Mouse (Mus musculus) gastrocnemius, postnatal 25 days (tissue): ENCODE results near the gene B4galnt3. TPM values are rescaled to one million over a fixed set of nuclear protein-coding genes. Genes with fewer than 3 reads are reported as not detected.
"Not testable (repeated sequence)": the region's sequence is repeated elsewhere in the genome, so short reads cannot be mapped to it uniquely, and the experiment has no call there.

Experiments
- DNase-seq: peaks from one replicate; pipeline ENCODE4 v3.0.0; 2022
- long read RNA-seq, 2 experiments: library from polyadenylated mRNA; stranded (forward); transcript quantifications; one replicate each; pipeline ENCODE4 v2.0.0; 2021
- total RNA-seq, 2 experiments: library from RNA; stranded (reverse); gene quantifications; 1 replicate in 1 of 2; 2 replicates in 1 of 2; pipeline ENCODE4 v1.2.3; 2021

Gene B4galnt3
- 1 to 10 TPM; 1.4 to 1.5 TPM for total RNA-seq
- long read RNA-seq, experiment 1: 0 reads
- long read RNA-seq, experiment 2: 0 reads

DNA sequence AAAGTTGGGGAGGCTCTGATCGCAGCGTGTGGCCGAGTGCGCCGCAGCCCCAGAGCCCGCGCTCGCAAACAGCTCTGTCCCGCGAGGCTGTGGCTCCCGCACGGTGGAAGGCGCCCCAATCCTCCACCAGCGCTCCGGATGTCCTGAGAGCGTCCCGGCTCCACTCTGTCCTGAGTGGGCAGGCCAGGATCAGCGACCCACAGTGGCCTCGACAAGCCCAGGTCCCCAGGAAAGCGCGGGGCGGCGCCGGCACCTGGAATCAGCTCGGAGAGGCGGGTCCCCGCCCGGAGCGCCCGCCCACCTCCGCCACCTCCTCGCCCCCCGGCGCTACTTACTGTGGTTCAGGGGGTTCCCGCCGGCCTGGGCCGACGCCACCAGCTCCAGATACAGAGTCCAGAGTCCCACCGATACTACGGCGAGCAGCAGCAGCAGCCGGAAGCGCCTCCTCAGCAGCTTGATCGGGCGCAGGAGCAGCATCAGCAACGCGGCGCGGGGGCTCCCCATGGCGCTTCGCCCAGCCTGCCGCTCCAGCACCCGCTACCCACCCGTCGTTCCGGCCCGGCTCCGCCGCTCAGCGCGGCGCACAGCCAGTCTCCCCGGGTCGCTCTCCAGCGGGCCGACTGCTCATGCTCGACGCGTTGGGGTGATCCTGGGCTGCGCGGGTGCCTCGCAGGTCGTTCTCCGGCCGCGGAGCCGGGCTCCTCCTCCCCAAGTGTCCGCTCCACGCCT lies at the start of gene B4galnt3, which contains the start of gene D330020A13Rik:
B4galnt3 (minus strand) TSS at position 504 of the 729 bp plus-strand sequence.
D330020A13Rik (plus strand) TSS at position 309 of the 729 bp plus-strand sequence.
- DNase-seq: no peak

DNA sequence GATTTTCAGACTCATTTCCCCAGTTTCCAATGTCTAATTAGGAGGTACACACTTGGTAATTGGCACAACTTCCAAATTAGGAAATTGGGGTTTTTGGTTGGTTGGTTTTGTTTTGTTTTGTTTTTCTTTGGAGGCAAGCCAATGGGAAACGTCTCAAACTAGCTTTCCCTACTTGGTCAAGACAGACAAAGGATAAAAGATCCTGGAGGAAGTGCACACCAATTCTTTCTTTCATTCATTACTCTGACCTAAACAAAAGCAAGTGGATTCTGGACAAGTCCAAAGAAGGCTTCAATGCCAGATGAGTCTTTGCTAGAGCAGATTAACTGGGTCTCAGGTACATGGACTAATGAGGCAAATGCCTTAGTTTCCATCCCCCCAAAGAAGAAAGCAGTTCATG lies 49.6 kb upstream of the B4galnt3 start:
- no peak for DNase-seq

GRCm38 (mm10) chr6:120332351-120332750 lies 38.0 kb upstream of the B4galnt3 start:
- DNase-seq: no peak

DNA sequence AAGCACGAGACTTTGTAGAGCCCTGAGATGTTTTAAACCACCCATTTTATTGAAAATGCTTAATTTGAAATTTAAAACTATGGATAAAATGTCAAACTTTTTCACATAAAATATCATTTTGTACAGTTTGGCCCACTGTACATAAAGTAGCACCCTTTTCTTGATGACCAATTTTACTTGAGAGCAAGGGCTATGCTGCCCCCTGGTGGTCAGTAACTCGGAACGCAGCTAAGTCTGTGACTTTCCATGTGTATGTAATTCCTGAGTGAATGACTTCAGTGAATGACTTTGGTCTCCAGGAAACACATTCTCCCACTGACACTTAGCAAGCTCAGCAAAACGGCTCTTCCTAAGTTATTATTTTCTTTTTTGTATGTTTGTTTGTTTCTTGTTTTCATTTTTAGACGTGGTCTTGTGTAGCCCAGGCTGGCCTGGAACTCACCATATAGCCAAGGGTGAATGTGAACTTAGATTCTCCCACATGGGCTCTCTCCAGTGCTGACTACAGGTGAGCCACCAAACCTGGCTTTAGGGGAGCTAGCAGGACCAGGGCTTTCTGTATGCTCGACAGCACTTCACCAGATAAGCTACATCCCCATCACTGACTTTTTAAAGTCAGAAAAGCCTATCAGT lies 30.1 kb upstream of the B4galnt3 start:
- DNase-seq: no peak

DNA sequence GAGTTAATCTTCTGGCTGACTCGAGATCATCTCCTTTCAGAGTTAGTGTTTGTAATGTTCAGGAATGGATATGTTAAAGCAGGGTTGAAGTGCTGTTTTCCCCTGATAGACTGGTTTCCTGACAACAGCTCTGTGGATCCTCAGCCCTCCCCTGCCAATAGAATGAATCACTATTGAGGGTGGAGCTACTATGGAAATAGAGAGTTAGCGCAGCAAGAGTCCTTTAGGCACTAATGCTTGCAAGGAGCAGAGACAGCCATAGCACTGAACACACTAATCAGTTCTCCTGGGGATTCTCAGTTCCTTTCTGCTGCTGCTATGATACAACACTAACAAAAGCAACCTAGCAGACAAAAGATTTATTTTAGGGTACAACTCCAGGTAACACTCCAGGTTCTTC lies 26.0 kb upstream of the B4galnt3 start:
- no peak for DNase-seq

DNA sequence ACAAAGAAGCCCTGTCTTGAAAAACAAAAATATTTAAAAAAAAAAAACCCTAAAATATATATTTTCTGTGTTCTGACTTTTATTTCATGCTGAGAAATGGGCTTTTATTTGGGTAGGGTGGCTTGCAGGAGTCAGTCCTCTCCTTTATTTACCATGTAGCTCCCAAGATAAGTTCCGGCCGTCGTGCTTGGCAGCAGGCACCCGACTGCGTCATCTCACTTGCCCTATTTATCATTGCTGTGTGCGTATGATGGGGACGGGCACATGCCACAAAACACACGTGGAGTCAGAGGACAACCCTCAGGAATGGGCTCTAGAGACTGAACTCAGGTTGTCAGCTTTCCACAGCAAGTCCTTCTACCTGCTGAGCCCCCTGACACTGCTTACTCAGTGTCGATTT lies 24.8 kb upstream of the B4galnt3 start:
- no peak for DNase-seq

DNA sequence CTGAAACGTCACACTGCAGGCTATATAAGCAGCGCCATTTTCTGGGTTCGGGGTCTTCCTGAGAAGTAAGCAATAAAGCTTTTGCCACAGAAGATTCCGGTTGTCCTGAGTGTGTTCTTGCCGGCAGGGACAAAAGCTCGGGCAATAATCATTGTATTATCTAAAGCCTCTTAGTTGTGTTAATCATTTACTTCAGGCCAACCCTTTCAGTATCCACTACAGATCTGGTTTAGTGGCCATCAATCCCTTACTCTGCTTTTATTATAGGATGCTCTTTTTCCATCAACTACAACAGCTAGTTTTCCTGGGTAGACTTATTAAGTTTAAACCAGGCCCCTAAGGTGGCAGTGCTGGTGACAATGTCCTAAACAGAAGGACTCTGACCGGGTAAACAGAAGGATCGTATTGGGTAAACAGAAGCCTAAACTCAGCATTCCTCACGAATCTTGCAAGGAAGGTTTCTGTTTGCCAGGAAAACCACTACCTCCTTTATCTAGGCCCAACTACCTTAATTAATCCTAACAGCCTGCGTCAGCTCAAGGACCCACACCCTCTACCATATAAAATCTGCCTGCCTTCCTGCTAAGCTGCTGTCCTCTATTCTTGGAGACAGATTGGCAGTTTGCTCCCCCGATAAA lies 24.1 kb upstream of the B4galnt3 start:
- no peak for DNase-seq

DNA sequence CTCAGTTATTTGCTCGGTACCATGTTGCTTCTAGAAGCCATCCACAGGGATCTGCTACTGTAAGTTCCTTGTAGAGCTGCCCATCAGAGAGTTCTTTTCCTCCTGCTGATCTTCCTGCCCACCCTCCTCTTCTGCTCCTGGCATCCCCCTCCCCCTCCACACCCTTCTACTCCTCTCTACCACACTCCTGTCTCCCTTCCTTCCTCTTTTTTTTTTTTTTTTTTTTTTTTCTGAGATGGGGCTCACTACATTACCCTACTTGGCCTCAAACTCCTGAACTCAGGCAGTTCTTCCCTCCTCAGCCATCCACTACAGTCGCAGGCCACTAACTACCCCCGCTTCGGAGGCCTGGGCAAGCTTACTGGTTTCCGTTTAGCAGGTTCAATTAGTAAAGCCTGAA lies 18.1 kb upstream of the B4galnt3 start:
- DNase-seq: no peak

DNA sequence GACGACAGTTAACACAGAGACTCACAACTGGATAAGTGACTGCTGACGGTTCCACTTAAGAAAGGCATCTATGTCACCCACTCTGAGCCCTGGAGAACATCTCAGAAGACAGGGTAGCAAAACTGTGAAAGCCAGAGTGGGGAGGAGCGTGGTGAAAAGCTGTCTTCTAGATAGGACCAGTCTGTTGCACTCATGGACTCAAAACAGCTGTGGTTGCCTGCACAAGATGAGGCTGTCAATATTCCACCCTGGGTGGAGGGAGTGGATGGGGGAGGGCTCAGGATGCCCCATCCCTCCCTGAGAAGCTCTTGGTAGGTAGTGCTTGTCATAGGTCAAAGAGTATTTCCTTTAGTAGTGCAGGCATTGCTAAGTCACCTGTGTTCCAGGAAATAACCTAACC lies 15.4 kb upstream of the B4galnt3 start:
- DNase-seq: no peak

- DNase-seq: no peak
Measured at GRCm38 (mm10) chr6:120309338-120309737, 15.0 kb upstream of the B4galnt3 start.

DNA sequence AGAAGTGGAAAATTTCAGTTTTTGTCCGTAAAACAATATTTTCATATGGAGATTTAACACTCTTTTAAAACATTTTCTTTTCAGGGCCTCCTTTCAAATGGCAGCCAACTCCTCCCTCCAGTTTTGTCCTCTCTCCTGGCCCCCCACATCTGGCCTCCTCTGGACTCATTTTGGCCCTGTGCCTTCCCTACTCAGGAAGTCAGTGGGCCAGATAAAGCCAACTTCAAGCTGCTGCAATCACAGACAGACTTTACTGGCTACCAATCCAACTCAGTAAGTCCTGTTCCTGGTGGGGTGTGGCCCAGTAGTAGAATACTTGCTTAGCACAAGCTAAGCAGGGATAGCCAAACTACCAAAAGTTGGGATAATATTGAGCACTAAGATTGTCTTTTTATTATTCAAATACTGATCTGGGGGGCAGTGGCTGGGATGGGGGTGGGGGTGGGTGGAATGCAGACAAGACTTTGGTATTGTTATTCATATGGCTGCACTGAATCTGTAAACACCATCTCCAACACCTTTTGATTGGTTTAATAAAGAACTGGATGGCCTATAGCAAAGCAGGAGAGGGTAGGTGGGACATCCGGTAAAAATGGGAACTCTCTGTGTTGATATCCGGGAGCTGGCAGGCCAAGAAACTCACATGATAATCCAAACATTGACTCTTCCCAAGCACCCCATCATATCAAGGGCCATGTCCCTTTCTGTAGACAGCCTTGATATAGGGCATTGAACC lies 12.7 kb upstream of the B4galnt3 start:
- no peak for DNase-seq

GRCm38 (mm10) chr6:120302755-120303316 lies 8.5 kb upstream of the B4galnt3 start:
- no peak for DNase-seq

DNA sequence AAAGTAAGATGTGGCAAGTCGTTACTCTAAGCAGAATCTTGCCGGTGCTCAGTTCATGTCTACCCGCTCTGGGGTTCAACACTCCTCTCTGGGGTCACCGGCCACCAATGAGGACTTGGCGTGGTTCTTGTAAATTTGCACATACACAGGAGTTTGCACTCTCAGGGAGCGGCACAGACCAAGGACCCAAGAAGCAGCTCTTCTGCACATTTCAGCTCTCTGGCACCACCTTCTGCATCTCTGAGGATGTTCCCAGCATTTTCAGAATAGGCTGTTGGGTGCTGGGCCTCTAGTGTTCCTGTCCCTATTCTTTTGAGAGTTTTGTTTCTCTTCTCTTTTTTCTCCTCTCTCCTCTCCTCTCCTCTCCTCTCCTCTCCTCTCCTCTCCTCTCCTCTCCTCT lies 6.8 kb upstream of the B4galnt3 start:
- peak; percentile 12 for DNase-seq

- DNase-seq: not testable (repeated sequence)
Measured at GRCm38 (mm10) chr6:120296589-120296988, 2.2 kb upstream of the B4galnt3 start.

- DNase-seq: peak; percentile 8
Measured at GRCm38 (mm10) chr6:120294785-120295133, 400 bp upstream of the B4galnt3 start.

DNA sequence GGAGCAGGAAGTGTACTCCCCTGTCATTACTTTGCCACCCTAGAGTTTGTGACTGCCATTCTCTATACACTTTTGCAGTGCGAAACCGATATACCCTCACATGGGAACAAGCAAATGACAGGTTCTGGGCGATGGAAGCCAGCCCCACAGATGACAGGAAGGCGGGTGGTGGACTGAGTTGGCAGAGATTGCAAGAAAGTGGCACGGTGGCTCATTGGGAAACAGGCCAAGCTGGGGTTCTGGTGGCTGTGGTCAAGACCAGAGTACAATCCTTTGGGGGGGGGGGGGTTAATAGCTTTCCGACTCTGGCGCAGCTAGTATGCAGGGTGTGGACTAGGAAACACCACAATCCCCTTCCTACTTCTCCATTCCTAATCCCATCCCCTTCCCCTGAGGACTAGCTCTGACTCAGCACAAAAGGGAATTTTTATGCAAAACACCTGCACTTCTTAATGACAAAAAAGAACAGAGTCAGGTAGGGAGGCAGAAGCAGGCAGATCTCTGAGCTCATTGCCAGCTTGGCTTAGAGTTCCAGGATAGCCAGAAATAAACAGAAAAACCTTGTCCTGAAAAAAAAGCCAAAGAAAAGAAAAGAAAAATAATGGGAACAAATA lies 2.9 kb downstream of the B4galnt3 start:
- DNase-seq: no peak

- no peak for DNase-seq
Measured at GRCm38 (mm10) chr6:120289430-120289829, 4.9 kb downstream of the B4galnt3 start.

DNA sequence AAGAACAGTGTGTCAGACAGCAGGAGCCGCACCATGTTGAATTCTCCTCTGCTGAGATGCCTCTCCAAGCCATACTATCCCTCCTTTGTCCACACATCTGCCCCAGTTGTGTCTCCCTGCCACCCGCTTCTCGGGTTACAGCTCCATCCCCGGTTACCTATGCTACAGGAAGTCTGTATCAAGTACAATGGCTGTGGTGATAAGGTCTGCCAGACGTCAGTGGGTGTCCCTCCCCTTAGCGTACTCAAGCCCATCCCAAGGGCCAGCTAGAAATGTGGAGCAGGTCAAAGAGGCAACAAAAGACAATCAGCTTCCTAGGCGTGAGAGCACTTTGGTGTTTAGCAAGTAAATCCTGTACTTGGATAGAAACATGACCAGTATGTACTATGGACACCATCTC lies 5.8 kb downstream of the B4galnt3 start:
- no peak for DNase-seq

- no peak for DNase-seq
Measured at GRCm38 (mm10) chr6:120287279-120287678, 7.1 kb downstream of the B4galnt3 start.

GRCm38 (mm10) chr6:120276874-120277449 lies 17.4 kb downstream of the B4galnt3 start:
- no peak for DNase-seq

- peak; percentile 20 for DNase-seq
Measured at GRCm38 (mm10) chr6:120275301-120275700, 19.1 kb downstream of the B4galnt3 start.
